Mouse (Mus musculus): ENCODE results near the gene Rpl18a.

GRCm38 (mm10) chr8:70912955-70913354, 15.7 kb upstream of the Rpl18a start:
- TF ChIP-seq CTCF (IDR thresholded peaks at IDR 0.05; ENCODE audit: borderline replicate concordance, control insufficient read depth, extremely low read depth, insufficient read depth, low read length, poor library complexity) (no peak), POLR2A (IDR thresholded peaks at IDR 0.05; ENCODE audit: control insufficient read depth, extremely low read depth, insufficient read depth, low read length, poor library complexity) (no peak)

All from thymus, adult 2 months (tissue).